Mouse (Mus musculus) kidney, embryonic 16.5 days (tissue): ENCODE measurements around the gene Fam222a. TPM values are rescaled to one million over a fixed set of nuclear protein-coding genes. Genes with fewer than 3 reads are reported as not detected.

Experiments
- ATAC-seq: fragments of 200-750 bp; cut with Nextera tagmentation; 2 replicates; pipeline ENCODE4 v1.8.0; 2017; ENCODE audit warnings: moderate TSS enrichment; ENCODE audit not compliant: low FRiP score, low TSS enrichment
- H3K27ac ChIP-seq: fragments of 300-500 bp; sonication (generic); 2 replicates; pipeline ENCODE4 v1.5.1; 2014; ENCODE audit warnings: low read length
- H3K27me3 ChIP-seq: fragments of 300-500 bp; sonication (generic); 2 replicates; pipeline ENCODE4 v1.6.1; 2014; ENCODE audit warnings: low read length, control low read depth, mixed read lengths; ENCODE audit not compliant: insufficient read depth
- H3K36me3 ChIP-seq: fragments of 300-500 bp; sonication (generic); 2 replicates; pipeline ENCODE4 v1.6.1; 2014; ENCODE audit warnings: low read length, control low read depth, mixed read lengths; ENCODE audit not compliant: insufficient read depth
- H3K4me1 ChIP-seq: fragments of 300-500 bp; sonication (generic); 2 replicates; pipeline ENCODE4 v1.6.1; 2014; ENCODE audit warnings: low read length, control low read depth, mixed read lengths; ENCODE audit not compliant: insufficient read depth
- H3K4me2 ChIP-seq: fragments of 300-500 bp; sonication (generic); replicated peaks from 2 replicates; pipeline ENCODE4 v1.6.1; 2014; ENCODE audit warnings: low read depth, low read length
- H3K4me3 ChIP-seq: fragments of 300-500 bp; sonication (generic); 2 replicates; pipeline ENCODE4 v1.5.1; 2014; ENCODE audit warnings: mild to moderate bottlenecking, low read length
- H3K9ac ChIP-seq: fragments of 300-500 bp; sonication (generic); replicated peaks from 2 replicates; pipeline ENCODE4 v1.6.1; 2014; ENCODE audit warnings: low read length
- H3K9me3 ChIP-seq: fragments of 300-500 bp; sonication (generic); 2 replicates; pipeline ENCODE4 v1.6.1; 2016; ENCODE audit warnings: low read length, control low read depth
- WGBS: fragments of 180-500 bp; shearing (Covaris S2); extraction: QIAGEN DNeasy Blood & Tissue Kit; methylation state at CpG from one replicate; pipeline ENCODE4 v1.1.7; 2014; 5-methylcytosine and 5-hydroxymethylcytosine counted together
- polyA plus RNA-seq: library from polyadenylated mRNA; unstranded; fragments of >200 nt; fragmentation: Nextera tagmentation; extraction: Ambion mirVana; gene quantifications from 2 replicates; pipeline ENCODE4 v1.2.1, GENCODE M21; 2015

Gene Fam222a
- polyA plus RNA-seq, 1 experiment from 2014 or later, result 4.1 TPM

GRCm38 (mm10) chr5:114579714-114580357 is 12.0 kb downstream of the Fam222a start:
- Histone ChIP-seq H3K27ac (no peak overlapping the region), H3K4me2 (no peak overlapping the region), H3K9me3 (no peaks in the 10 kb centered on the region), H3K9ac (no peak overlapping the region), H3K36me3 (no peaks in the 10 kb centered on the region), H3K4me3 (no peak overlapping the region), H3K27me3 (no peaks in the 10 kb centered on the region), H3K4me1 (peaks cover 49% of the 10 kb centered on the region)
- no peak for ATAC-seq
- WGBS, result 73% methylated on average over 8 of the region's 8 CpGs

DNA sequence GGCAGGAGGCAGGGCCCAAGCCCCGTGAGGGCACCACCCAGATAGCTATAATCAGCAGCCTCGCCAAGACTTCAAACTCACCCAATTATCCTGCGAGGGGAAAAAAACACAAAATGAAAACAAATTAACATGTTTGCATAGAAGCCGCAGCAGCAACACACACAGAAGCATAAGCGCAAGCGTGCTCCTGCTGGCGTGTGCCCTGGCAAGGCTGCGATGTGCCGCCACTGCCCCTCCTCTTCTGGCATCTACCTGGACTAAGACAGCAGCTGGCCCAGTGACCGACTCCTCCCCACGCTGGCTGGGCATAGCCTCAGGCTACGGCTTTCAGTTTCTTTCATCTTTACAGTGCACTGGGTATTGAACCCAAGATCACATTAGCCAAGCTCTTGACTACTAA is 13.7 kb downstream of the Fam222a start:
- H3K4me1 ChIP-seq, result peaks cover 53% of the 10 kb centered on the region
- H3K27ac ChIP-seq, result 0 out of 2 replicates have a peak overlapping the region, but pooled peaks have one; percentile 29
- 78% methylated on average over 12 of the region's 12 CpGs for WGBS
- H3K36me3 ChIP-seq, result no peaks in the 10 kb centered on the region
- no peak for ATAC-seq
- H3K27me3 ChIP-seq, result no peaks in the 10 kb centered on the region
- no peak overlapping the region; the same call in 1 of the 2 replicates for H3K9ac ChIP-seq
- no peak overlapping the region for H3K4me3 ChIP-seq
- no peak overlapping the region for H3K4me2 ChIP-seq
- H3K9me3 ChIP-seq, result no peaks in the 10 kb centered on the region

DNA sequence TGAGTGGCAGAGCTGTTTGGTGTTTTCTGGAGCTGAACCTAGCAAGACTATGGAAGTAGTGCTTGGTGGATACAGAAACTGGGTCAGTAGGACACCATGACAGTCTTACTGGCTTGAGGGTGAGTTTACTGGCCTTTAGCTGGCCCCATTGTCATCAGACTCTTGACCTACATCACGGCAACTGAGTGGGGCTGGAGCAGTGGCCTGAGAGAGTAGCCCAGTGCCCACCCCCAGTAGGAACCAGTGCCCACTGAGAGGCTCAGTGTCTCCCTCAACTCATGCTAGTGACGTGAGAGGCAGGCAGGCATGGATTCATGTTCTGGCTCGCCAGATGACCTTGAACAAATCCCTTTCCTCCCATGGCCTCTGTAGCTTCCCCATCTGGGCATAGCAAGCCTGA is 15.2 kb downstream of the Fam222a start:
- H3K9me3 ChIP-seq, result no peaks in the 10 kb centered on the region
- peaks cover 62% of the 10 kb centered on the region for H3K4me1 ChIP-seq
- no peaks in the 10 kb centered on the region for H3K36me3 ChIP-seq
- WGBS, result 71% methylated on average over 3 of the region's 3 CpGs
- no peaks in the 10 kb centered on the region for H3K27me3 ChIP-seq
- no peak overlapping the region for H3K9ac ChIP-seq
- H3K27ac ChIP-seq, result no peak overlapping the region
- no peak overlapping the region for H3K4me3 ChIP-seq
- no peak for ATAC-seq
- H3K4me2 ChIP-seq, result no peak overlapping the region

DNA sequence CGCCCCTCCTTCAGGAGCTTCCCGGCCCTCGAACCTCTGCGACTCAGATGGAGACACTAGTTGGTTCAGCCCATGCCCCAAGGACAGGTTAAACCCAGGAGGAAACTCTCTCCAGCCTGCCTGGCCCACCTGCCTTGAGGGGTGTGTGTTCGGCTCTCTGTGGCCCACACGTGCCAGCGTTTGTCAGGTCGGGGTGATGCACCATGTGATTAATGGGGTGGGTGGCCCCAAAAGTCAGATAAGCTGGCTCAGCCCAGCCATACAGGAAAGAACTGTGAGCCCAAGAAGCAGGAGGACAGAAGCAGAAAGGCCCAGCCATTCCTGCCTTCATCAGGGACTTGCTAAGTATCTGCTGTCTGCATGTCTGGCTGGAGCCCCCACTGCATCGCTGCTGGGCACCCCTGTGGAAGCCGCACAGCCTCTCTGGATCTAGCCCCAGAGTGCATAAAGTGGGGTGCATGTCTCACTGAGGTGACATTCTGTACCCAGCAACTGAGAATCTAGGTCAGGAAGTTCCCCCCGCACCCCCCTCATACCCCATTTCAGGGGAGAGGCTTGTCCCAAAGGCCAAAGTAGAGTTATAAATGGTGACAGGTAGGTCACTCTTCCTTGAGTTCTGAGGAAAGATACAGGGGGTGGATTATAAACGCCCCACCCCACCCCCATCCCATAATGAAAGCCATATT is 15.8 kb downstream of the Fam222a start:
- peaks cover 62% of the 10 kb centered on the region for H3K4me1 ChIP-seq

GRCm38 (mm10) chr5:114584293-114585104 is 16.7 kb downstream of the Fam222a start:
- Histone ChIP-seq H3K9ac (peak overlapping the region; percentile 15; the same call in 1 of the 2 replicates), H3K4me1 (peaks cover 70% of the 10 kb centered on the region), H3K27ac (peak overlapping the region; percentile 83), H3K36me3 (no peaks in the 10 kb centered on the region), H3K9me3 (no peaks in the 10 kb centered on the region), H3K4me3 (no peak overlapping the region), H3K27me3 (no peaks in the 10 kb centered on the region), H3K4me2 (no peak overlapping the region)
- 50% methylated on average over 14 of the region's 14 CpGs for WGBS
- no peak for ATAC-seq

More for the DNA sequence above, 15.8 kb downstream of the Fam222a start:
- Histone ChIP-seq H3K36me3 (no peaks in the 10 kb centered on the region), H3K4me2 (no peak overlapping the region), H3K9me3 (no peaks in the 10 kb centered on the region), H3K27me3 (no peaks in the 10 kb centered on the region), H3K9ac (no peak overlapping the region), H3K27ac (no peak overlapping the region), H3K4me3 (no peak overlapping the region)
- ATAC-seq, result no peak
- WGBS, result 65% methylated on average over 12 of the region's 12 CpGs

DNA sequence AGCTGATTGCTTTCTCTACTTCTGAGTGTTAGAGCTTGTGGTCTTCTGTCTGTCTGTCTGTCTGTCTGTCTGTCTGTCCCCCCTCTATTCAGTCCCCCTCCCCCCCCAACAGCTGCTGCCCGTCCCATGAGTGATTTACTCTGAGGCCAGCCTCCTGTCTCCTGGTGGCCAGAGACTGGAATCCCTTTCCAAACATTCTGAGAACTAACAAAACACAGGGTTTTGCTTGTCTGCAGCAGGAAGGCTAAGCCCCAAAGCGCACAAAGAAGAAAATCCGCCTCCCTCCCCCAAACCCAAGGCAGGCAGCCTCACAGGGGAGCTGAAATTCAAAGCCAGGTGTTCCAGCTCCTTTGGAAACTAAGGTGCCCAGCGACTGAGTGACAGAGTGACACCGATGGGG is 17.9 kb downstream of the Fam222a start:
- Histone ChIP-seq H3K27me3 (no peaks in the 10 kb centered on the region), H3K9ac (0 out of 2 replicates have a peak overlapping the region, but pooled peaks have one; percentile 22), H3K4me2 (peak overlapping the region; percentile 18; the same call in 1 of the 2 replicates), H3K4me1 (peaks cover 82% of the 10 kb centered on the region), H3K36me3 (no peaks in the 10 kb centered on the region), H3K27ac (peak overlapping the region; percentile 83), H3K4me3 (no peak overlapping the region), H3K9me3 (no peaks in the 10 kb centered on the region)
- WGBS, result 17% methylated on average over 5 of the region's 5 CpGs
- ATAC-seq, result no peak

DNA sequence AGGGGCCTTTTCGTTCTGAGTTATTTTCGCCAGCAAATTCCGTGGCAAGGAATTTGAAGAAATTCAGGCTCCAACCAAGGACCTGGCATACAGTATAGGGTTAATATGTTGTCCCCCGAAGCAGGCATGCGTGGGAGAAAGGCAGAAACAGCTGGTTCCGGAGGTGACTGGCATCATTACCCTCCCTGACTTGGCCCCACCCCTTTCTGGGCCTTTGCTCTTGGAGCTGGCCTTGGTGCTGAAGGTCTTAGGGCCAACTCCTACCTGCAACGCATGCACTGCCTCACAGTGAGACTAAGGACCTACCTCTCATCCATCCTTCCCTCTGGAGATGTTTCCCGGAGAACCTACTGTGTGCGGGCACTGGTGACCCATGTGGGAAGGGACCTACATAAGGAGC is 20.1 kb downstream of the Fam222a start:
- no peak overlapping the region for H3K9ac ChIP-seq
- peak overlapping the region; percentile 86 for H3K27ac ChIP-seq
- peak overlapping the region; percentile 31 for H3K4me2 ChIP-seq
- WGBS, result 28% methylated on average over 9 of the region's 9 CpGs
- no peaks in the 10 kb centered on the region for H3K36me3 ChIP-seq
- peaks cover 95% of the 10 kb centered on the region for H3K4me1 ChIP-seq
- H3K27me3 ChIP-seq, result no peaks in the 10 kb centered on the region
- H3K9me3 ChIP-seq, result no peaks in the 10 kb centered on the region
- peak; percentile 19 for ATAC-seq
- H3K4me3 ChIP-seq, result no peak overlapping the region

- no peak overlapping the region for H3K4me3 ChIP-seq
- no peaks in the 10 kb centered on the region for H3K27me3 ChIP-seq
- 22% methylated on average over 10 of the region's 10 CpGs for WGBS
- H3K36me3 ChIP-seq, result no peaks in the 10 kb centered on the region
- H3K4me1 ChIP-seq, result peaks cover 100% of the 10 kb centered on the region
- peak overlapping the region; percentile 86 for H3K27ac ChIP-seq
- peak; percentile 47 for ATAC-seq
- H3K9ac ChIP-seq, result no peak overlapping the region
- H3K4me2 ChIP-seq, result peak overlapping the region; percentile 31
- H3K9me3 ChIP-seq, result no peaks in the 10 kb centered on the region
Measured at GRCm38 (mm10) chr5:114588416-114588815, 20.6 kb downstream of the Fam222a start.

- H3K27me3 ChIP-seq, result no peaks in the 10 kb centered on the region
- peak; percentile 39 for ATAC-seq
Measured at GRCm38 (mm10) chr5:114589026-114589425, 21.2 kb downstream of the Fam222a start.

More at GRCm38 (mm10) chr5:114589026-114589425, 21.2 kb downstream of the Fam222a start:
- no peaks in the 10 kb centered on the region for H3K9me3 ChIP-seq
- no peak overlapping the region for H3K4me3 ChIP-seq
- peaks cover 100% of the 10 kb centered on the region for H3K4me1 ChIP-seq
- H3K4me2 ChIP-seq, result peak overlapping the region; percentile 31
- WGBS, result 44% methylated on average over 6 of the region's 6 CpGs
- H3K9ac ChIP-seq, result 0 out of 2 replicates have a peak overlapping the region, but pooled peaks have one; percentile 2
- no peaks in the 10 kb centered on the region for H3K36me3 ChIP-seq
- H3K27ac ChIP-seq, result peak overlapping the region; percentile 86
